Mouse (Mus musculus) forebrain, postnatal 0 days (tissue): Measurements from ENCODE around the gene Uxs1. TPM values are rescaled to one million over a fixed set of nuclear protein-coding genes. Genes with fewer than 3 reads are reported as not detected.
A peak's percentile ranks its signal among the peaks of the same experiment; 100 is the strongest.

Source experiments
- ATAC-seq: fragments of 200-750 bp; cut with Nextera tagmentation; 2 replicates; pipeline ENCODE4 v1.8.0; 2017; ENCODE audit warnings: mild to moderate bottlenecking, moderate library complexity
- DNase-seq: peaks from one replicate; pipeline ENCODE4 v3.0.0-alpha.2; 2015
- H3K27ac ChIP-seq: fragments of 300-500 bp; sonication (generic); 2 replicates; pipeline ENCODE4 v1.5.1; 2014; ENCODE audit warnings: low read depth, mild to moderate bottlenecking, antibody characterized with exemption, low read length, moderate library complexity, mixed read lengths
- H3K27me3 ChIP-seq: fragments of 300-500 bp; sonication (generic); 2 replicates; pipeline ENCODE4 v1.6.1; 2014; ENCODE audit warnings: mild to moderate bottlenecking, low read length, mixed read lengths; ENCODE audit not compliant: insufficient read depth
- H3K36me3 ChIP-seq: fragments of 300-500 bp; sonication (generic); 2 replicates; pipeline ENCODE4 v1.6.1; 2014; ENCODE audit warnings: mild to moderate bottlenecking, moderate library complexity; ENCODE audit not compliant: insufficient read depth
- H3K4me1 ChIP-seq: fragments of 300-500 bp; sonication (generic); 2 replicates; pipeline ENCODE4 v1.6.1; 2014; ENCODE audit warnings: antibody characterized with exemption; ENCODE audit not compliant: insufficient read depth
- H3K4me2 ChIP-seq: fragments of 300-500 bp; sonication (generic); 2 replicates; pipeline ENCODE4 v1.6.1; 2014; ENCODE audit warnings: low read depth, mild to moderate bottlenecking, moderate library complexity
- H3K4me3 ChIP-seq: fragments of 300-500 bp; sonication (generic); 2 replicates; pipeline ENCODE4 v1.5.1; 2014; ENCODE audit warnings: low read depth, low read length, mixed read lengths
- H3K9ac ChIP-seq: fragments of 300-500 bp; sonication (generic); 2 replicates; pipeline ENCODE4 v1.6.1; 2014; ENCODE audit warnings: mild to moderate bottlenecking
- H3K9me3 ChIP-seq: fragments of 300-500 bp; sonication (generic); 2 replicates; pipeline ENCODE4 v1.6.1; 2016; ENCODE audit warnings: low read length
- CTCF ChIP-seq: sonication (generic); IDR thresholded peaks from 2 replicates; pipeline ENCODE4 v1.5.1; 2016; ENCODE audit warnings: antibody characterized with exemption, control low read depth, low read depth
- WGBS: fragments of 180-500 bp; shearing (Covaris S2); extraction: QIAGEN DNeasy Blood & Tissue Kit; methylation state at CpG from one replicate; pipeline ENCODE4 v1.1.7; 2014; 5-methylcytosine and 5-hydroxymethylcytosine counted together
- polyA plus RNA-seq: library from polyadenylated mRNA; unstranded; fragments of >200 nt; fragmentation: Nextera tagmentation; extraction: Ambion mirVana; gene quantifications from 2 replicates; pipeline ENCODE4 v1.2.1, GENCODE M21; 2015
- total RNA-seq: library from RNA; depleted of rRNA; stranded (reverse); fragments of >200 nt; gene quantifications from 2 replicates; pipeline ENCODE4 v1.2.3, GENCODE M21; 2014

The Uxs1 gene
- total and polyA plus RNA-seq, 2 experiments from 2014 or later, result 18.0 to 19.7 TPM

- Histone ChIP-seq H3K27me3 (no peaks in the 10 kb centered on the region), H3K4me1 (no peaks in the 10 kb centered on the region), H3K36me3 (peaks cover 58% of the 10 kb centered on the region), H3K4me3 (no peak overlapping the region), H3K4me2 (no peak overlapping the region), H3K9ac (no peak overlapping the region), H3K27ac (no peak overlapping the region), H3K9me3 (no peaks in the 10 kb centered on the region)
- ATAC-seq (no peak), DNase-seq (no peak)
- no peak for TF ChIP-seq CTCF
- WGBS, result 70% methylated on average over 4 of the region's 4 CpGs
Observed at GRCm38 (mm10) chr1:43768385-43768990, 59.1 kb downstream of the Uxs1 start.

- TF ChIP-seq CTCF, result no peak
- DNase-seq (no peak), ATAC-seq (no peak)
- H3K36me3 ChIP-seq, result peaks cover 56% of the 10 kb centered on the region
- H3K4me1 ChIP-seq, result no peaks in the 10 kb centered on the region
- no peak overlapping the region for H3K9ac ChIP-seq
- H3K4me3 ChIP-seq, result no peak overlapping the region
- no peaks in the 10 kb centered on the region for H3K27me3 ChIP-seq
- no peak overlapping the region for H3K4me2 ChIP-seq
- 98% methylated on average over 2 of the region's 2 CpGs for WGBS
- H3K9me3 ChIP-seq, result no peaks in the 10 kb centered on the region
- no peak overlapping the region for H3K27ac ChIP-seq
Observed at GRCm38 (mm10) chr1:43766328-43766727, 61.3 kb downstream of the Uxs1 start.

- H3K27ac ChIP-seq, result no peak overlapping the region
- H3K9ac ChIP-seq, result no peak overlapping the region
- TF ChIP-seq CTCF, result no peak
- 97% methylated on average over 2 of the region's 2 CpGs for WGBS
- no peak for ATAC-seq
- H3K36me3 ChIP-seq, result peaks cover 38% of the 10 kb centered on the region
- H3K4me3 ChIP-seq, result no peak overlapping the region
- no peak overlapping the region for H3K4me2 ChIP-seq
- H3K4me1 ChIP-seq, result no peaks in the 10 kb centered on the region
- DNase-seq, result no peak
- no peaks in the 10 kb centered on the region for H3K27me3 ChIP-seq
- no peaks in the 10 kb centered on the region for H3K9me3 ChIP-seq
Observed at GRCm38 (mm10) chr1:43764481-43764880, 63.1 kb downstream of the Uxs1 start.

- peak; percentile 47 for DNase-seq
- peak; percentile 75 for TF ChIP-seq CTCF
Observed at GRCm38 (mm10) chr1:43760085-43760484, 67.5 kb downstream of the Uxs1 start.

GRCm38 (mm10) chr1:43754448-43755312 is 72.9 kb downstream of the Uxs1 start:
- ATAC-seq (peak; percentile 57), DNase-seq (no peak)
- no peak for TF ChIP-seq CTCF
- Histone ChIP-seq H3K4me2 (no peak overlapping the region), H3K9ac (no peak overlapping the region), H3K4me3 (no peak overlapping the region), H3K4me1 (no peaks in the 10 kb centered on the region), H3K27me3 (no peaks in the 10 kb centered on the region), H3K9me3 (no peaks in the 10 kb centered on the region), H3K27ac (no peak overlapping the region), H3K36me3 (peaks cover 56% of the 10 kb centered on the region)
- 75% methylated on average over 8 of the region's 8 CpGs for WGBS

More at GRCm38 (mm10) chr1:43760085-43760484, 67.5 kb downstream of the Uxs1 start:
- Histone ChIP-seq H3K27me3 (no peaks in the 10 kb centered on the region), H3K4me1 (no peaks in the 10 kb centered on the region), H3K27ac (no peak overlapping the region), H3K4me3 (no peak overlapping the region), H3K9me3 (no peaks in the 10 kb centered on the region), H3K4me2 (no peak overlapping the region), H3K9ac (no peak overlapping the region), H3K36me3 (peaks cover 39% of the 10 kb centered on the region)
- ATAC-seq, result peak; percentile 58

- ATAC-seq (peak; percentile 21), DNase-seq (no peak)
- TF ChIP-seq CTCF, result no peak
- Histone ChIP-seq H3K4me3 (no peak overlapping the region), H3K9ac (no peak overlapping the region), H3K4me2 (no peak overlapping the region), H3K27me3 (no peaks in the 10 kb centered on the region), H3K27ac (no peak overlapping the region), H3K36me3 (no peaks in the 10 kb centered on the region), H3K4me1 (no peaks in the 10 kb centered on the region), H3K9me3 (no peaks in the 10 kb centered on the region)
- WGBS, result 90% methylated on average over 10 of the region's 10 CpGs
Observed at GRCm38 (mm10) chr1:43738519-43738894, 89.1 kb downstream of the Uxs1 start.

GRCm38 (mm10) chr1:43737812-43738518 is 89.6 kb downstream of the Uxs1 start:
- peak; percentile 86 for DNase-seq
- Histone ChIP-seq H3K9ac (no peak overlapping the region), H3K27ac (no peak overlapping the region), H3K9me3 (no peaks in the 10 kb centered on the region), H3K4me2 (no peak overlapping the region), H3K4me1 (no peaks in the 10 kb centered on the region), H3K4me3 (no peak overlapping the region), H3K27me3 (no peaks in the 10 kb centered on the region), H3K36me3 (no peaks in the 10 kb centered on the region)
- TF ChIP-seq CTCF, result peak; percentile 87
- peak; percentile 86 for ATAC-seq
- 65% methylated on average over 7 of the region's 7 CpGs for WGBS
